Comparison of ENCODE assay signal across 8 mouse cellular contexts in genomic region chr8:124052110-124052509, GRCm38 (mm10). TPM values are rescaled to one million over a fixed set of nuclear protein-coding genes. Genes with fewer than 3 reads are reported as not detected.
DNase-seq lines count a peak whose midpoint lies in the region; ATAC-seq and TF ChIP-seq lines count a peak whose summit lies in the region.

No protein-coding gene starts in this region.

- peaks cover under 1% of the 10 kb centered on the region; the same call in 1 of the 2 replicates for H3K27me3 ChIP-seq in G1E (ENCODE audit: insufficient read depth, low read length)
- no peaks in the 10 kb centered on the region for H3K27me3 ChIP-seq in forebrain, embryonic 11.5 days (ENCODE audit: control insufficient read depth, insufficient read depth, low read length)
- H3K27me3 ChIP-seq in liver, embryonic 16.5 days (ENCODE audit: control insufficient read depth, insufficient read depth, low read depth, low read length), result no peaks in the 10 kb centered on the region

- H3K27ac ChIP-seq in bone marrow macrophage, adult 2 months (ENCODE audit: insufficient read depth, low read depth, low read length), result no peak overlapping the region
- no peak overlapping the region for H3K27ac ChIP-seq in forebrain, embryonic 11.5 days (ENCODE audit: low read depth, low read length)
- no peak overlapping the region for H3K27ac ChIP-seq in liver, embryonic 16.5 days (ENCODE audit: low read length)

- WGBS in forebrain, embryonic 11.5 days, result 18% methylated on average over 3 of the region's 3 CpGs
- 29% methylated on average over 3 of the region's 3 CpGs for WGBS in liver, embryonic 16.5 days (ENCODE audit: insufficient replicate concordance)

- no peak overlapping the region for H3K9ac ChIP-seq in forebrain, embryonic 11.5 days (ENCODE audit: low read length)
- no peak overlapping the region for H3K9ac ChIP-seq in liver, embryonic 16.5 days (ENCODE audit: low read depth, low read length)

- TF ChIP-seq CTCF in G1E (IDR thresholded peaks at IDR 0.05; ENCODE audit: low read depth, low read length), result peak; percentile 92
- peak; percentile 61 for TF ChIP-seq CTCF in bone marrow macrophage, adult 2 months (IDR thresholded peaks at IDR 0.05; ENCODE audit: low read depth, low read length)

- ATAC-seq in G1E (ENCODE audit: extremely low read depth, insufficient number of reproducible peaks, low FRiP score, poor library complexity, severe bottlenecking), result peak; percentile 31; the same call in 1 of the 2 replicates
- peak; percentile 30; the same call in 1 of the 2 replicates for ATAC-seq in forebrain, embryonic 11.5 days (replicated peaks; ENCODE audit: low FRiP score)
- 0 out of 2 replicates have a peak, but pooled peaks have one; percentile 32 for ATAC-seq in liver, embryonic 16.5 days (ENCODE audit: low read depth)

- DNase-seq in G1E (ENCODE audit: low spot score), result no peak
- peak; percentile 84 for DNase-seq in forebrain, embryonic 11.5 days (ENCODE audit: low spot score)
- peak; percentile 19 for DNase-seq in heart, postnatal 25 days (ENCODE audit: low spot score)
- peak; percentile 71 for DNase-seq in layer of hippocampus, adult 11-12 months (ENCODE audit: low spot score)
- peak; percentile 23 for DNase-seq in ovary, adult 18-20 months (ENCODE audit: low spot score)
- DNase-seq in thymus, postnatal 25 days, result peak; percentile 83

- H3K9me3 ChIP-seq in G1E (replicated peaks), result no peaks in the 10 kb centered on the region
- no peaks in the 10 kb centered on the region for H3K9me3 ChIP-seq in forebrain, embryonic 11.5 days (ENCODE audit: control insufficient read depth, low read length)
- H3K9me3 ChIP-seq in liver, embryonic 16.5 days (replicated peaks; ENCODE audit: control insufficient read depth, low read length), result no peaks in the 10 kb centered on the region

- intact Hi-C loops in heart, postnatal 25 days (cut with DNase I), result loop anchor here (1.0 to 5.0 kb wide), 3 partner anchors 180 to 297 kb away; partner anchors contain the start of gene Galnt2

- H3K4me3 ChIP-seq in G1E (ENCODE audit: low read depth, low read length), result no peak overlapping the region
- H3K4me3 ChIP-seq in bone marrow macrophage, adult 2 months (ENCODE audit: insufficient read depth, low read length), result no peak overlapping the region
- no peak overlapping the region for H3K4me3 ChIP-seq in forebrain, embryonic 11.5 days (ENCODE audit: low read depth, low read length)
- no peak overlapping the region for H3K4me3 ChIP-seq in liver, embryonic 16.5 days (ENCODE audit: low read depth, low read length)

- H3K36me3 ChIP-seq in G1E (replicated peaks), result peaks cover 46% of the 10 kb centered on the region
- no peaks in the 10 kb centered on the region; the same call in 1 of the 2 replicates for H3K36me3 ChIP-seq in forebrain, embryonic 11.5 days (ENCODE audit: control insufficient read depth, insufficient read depth, low read length)
- H3K36me3 ChIP-seq in liver, embryonic 16.5 days (ENCODE audit: control insufficient read depth, insufficient read depth), result no peaks in the 10 kb centered on the region

- no peak overlapping the region for H3K4me2 ChIP-seq in forebrain, embryonic 11.5 days (ENCODE audit: low read depth, low read length, severe bottlenecking)
- no peak overlapping the region for H3K4me2 ChIP-seq in liver, embryonic 16.5 days (ENCODE audit: low read depth, low read length)

- no peaks in the 10 kb centered on the region for H3K4me1 ChIP-seq in G1E (ENCODE audit: insufficient read depth, low read depth, low read length)
- H3K4me1 ChIP-seq in bone marrow macrophage, adult 2 months (ENCODE audit: control insufficient read depth, insufficient read depth, low read length), result no peaks in the 10 kb centered on the region
- H3K4me1 ChIP-seq in forebrain, embryonic 11.5 days (replicated peaks; ENCODE audit: control insufficient read depth, insufficient read depth, low read length), result no peaks in the 10 kb centered on the region
- no peaks in the 10 kb centered on the region for H3K4me1 ChIP-seq in liver, embryonic 16.5 days (ENCODE audit: control insufficient read depth, low read depth, low read length)

- no peak for TF ChIP-seq POLR2A in bone marrow macrophage, adult 2 months (IDR thresholded peaks at IDR 0.05; ENCODE audit: borderline replicate concordance, low read depth, low read length)

RNA-seq across cellular contexts. Expression of gene Urb2, which starts 30.8 kb away (rescaled TPM):
- 19.5 and 24.8 TPM in 2 replicates for total RNA-seq in G1E (2014; fragmentation: Nextera tagmentation)
- 19.3 and 19.4 TPM in 2 replicates for total RNA-seq in G1E (2017)
- polyA plus RNA-seq in G1E (2012), result 2.2 and 3.8 TPM in 2 replicates
- polyA plus RNA-seq in bone marrow macrophage, adult 2 months (2012; ENCODE audit: insufficient read depth, insufficient read length, missing spikeins), result 3.7 TPM in 2 replicates
- polyA plus RNA-seq in forebrain, embryonic 11.5 days (2014; fragmentation: Nextera tagmentation; extraction: Ambion mirVana), result 9.6 and 10.7 TPM in 2 replicates
- 1 to 10 TPM; 5.4 to 6.1 TPM for total RNA-seq in heart, postnatal 25 days (2021)
- 2.3 and 2.4 TPM in 2 replicates for polyA plus RNA-seq in liver, embryonic 16.5 days (2015; fragmentation: Nextera tagmentation; extraction: Ambion mirVana)

RNA-seq across cellular contexts. Expression of gene Taf5l, which starts 30.9 kb away (rescaled TPM):
- 36.9 and 46.6 TPM in 2 replicates for total RNA-seq in G1E (2014; fragmentation: Nextera tagmentation)
- total RNA-seq in G1E (2017), result 35.0 and 38.0 TPM in 2 replicates
- 23.5 and 24.3 TPM in 2 replicates for polyA plus RNA-seq in G1E (2012)
- 13.2 and 15.7 TPM in 2 replicates for polyA plus RNA-seq in bone marrow macrophage, adult 2 months (2012; ENCODE audit: insufficient read depth, insufficient read length, missing spikeins)
- polyA plus RNA-seq in forebrain, embryonic 11.5 days (2014; fragmentation: Nextera tagmentation; extraction: Ambion mirVana), result 45.9 and 47.6 TPM in 2 replicates
- 10 to 100 TPM; 15.0 TPM for total RNA-seq in heart, postnatal 25 days (2021)
- 18.8 and 19.6 TPM in 2 replicates for polyA plus RNA-seq in liver, embryonic 16.5 days (2015; fragmentation: Nextera tagmentation; extraction: Ambion mirVana)
